Mouse (Mus musculus) hematopoietic stem cell, adult 5-6 weeks (primary cell): ENCODE measurements around the gene Ube2k. TPM values are rescaled to one million over a fixed set of nuclear protein-coding genes. Genes with fewer than 3 reads are reported as not detected.
A peak's percentile ranks its signal among the peaks of the same experiment; 100 is the strongest.

Experiments used
- ATAC-seq, 2 experiments: fragments of 125-278 bp in 1 of 2; replicated peaks in 1 of 2; 2 replicates each; pipeline ENCODE4 v1.8.0; 2016 to 2017; ENCODE audit warnings: inconsistent platforms in 2 of 2, mild to moderate bottlenecking in 2 of 2, moderate number of reproducible peaks in 2 of 2, low read depth in 1 of 2, moderate TSS enrichment in 1 of 2; ENCODE audit not compliant: low FRiP score in 2 of 2, poor library complexity in 2 of 2, severe bottlenecking in 2 of 2, insufficient read depth in 1 of 2, low TSS enrichment in 1 of 2
- total RNA-seq: library from RNA; stranded (forward); fragments of 172-1452, 232-1000 nt; gene quantifications from 2 replicates; pipeline ENCODE4 v1.2.3, GENCODE M21; 2017

The Ube2k gene
- 28.9 and 79.7 TPM in 2 replicates for total RNA-seq

- peak; percentile 58 to 81 for ATAC-seq
These were observed at the start of gene Ube2k, which contains the start of gene Smim14 for GRCm38 (mm10) chr5:65536751-65537419. Gene Ube2k, plus strand, starts transcription at chr5:65537233. Gene Smim14, minus strand, starts transcription at chr5:65537184.

- ATAC-seq = no peak
These were observed 49.7 kb upstream of the Ube2k start for GRCm38 (mm10) chr5:65487381-65487780.

GRCm38 (mm10) chr5:65488725-65489124 lies 48.3 kb upstream of the Ube2k start:
- no peak for ATAC-seq

- peak; percentile 40 to 44 for ATAC-seq
These were observed 47.2 kb upstream of the Ube2k start for GRCm38 (mm10) chr5:65489830-65490229.

- ATAC-seq = peak; percentile 32 to 49
These were observed 45.0 kb upstream of the Ube2k start for GRCm38 (mm10) chr5:65491767-65492715.

GRCm38 (mm10) chr5:65492716-65493531 lies 44.1 kb upstream of the Ube2k start, which contains the start of gene Gm43552:
Gene Gm43552, minus strand, starts transcription at chr5:65492833.
- ATAC-seq = peak; percentile 82 to 87

GRCm38 (mm10) chr5:65500231-65500630 lies 36.8 kb upstream of the Ube2k start:
- no peak for ATAC-seq

- no peak for ATAC-seq
These were observed 35.6 kb upstream of the Ube2k start for GRCm38 (mm10) chr5:65501407-65501806.

GRCm38 (mm10) chr5:65505786-65506185 lies 31.2 kb upstream of the Ube2k start:
- ATAC-seq = peak; percentile 37 to 75

- no peak for ATAC-seq
These were observed 28.6 kb upstream of the Ube2k start for GRCm38 (mm10) chr5:65508395-65508794.

GRCm38 (mm10) chr5:65513506-65513905 lies 23.5 kb upstream of the Ube2k start:
- ATAC-seq = no peak

GRCm38 (mm10) chr5:65514635-65515278 lies 22.3 kb upstream of the Ube2k start:
- ATAC-seq = peak; percentile 84 to 88

- no peak for ATAC-seq
These were observed 15.2 kb upstream of the Ube2k start for GRCm38 (mm10) chr5:65521803-65522202.

GRCm38 (mm10) chr5:65524831-65525230 lies 12.2 kb upstream of the Ube2k start:
- ATAC-seq = no peak

- ATAC-seq = no peak
These were observed 11.2 kb upstream of the Ube2k start for GRCm38 (mm10) chr5:65525674-65526443.

GRCm38 (mm10) chr5:65531283-65531682 lies 5.8 kb upstream of the Ube2k start:
- no peak for ATAC-seq
